Mouse (Mus musculus) brain, embryonic 14.5 days (tissue): Measurements from ENCODE around the gene Gpm6b. TPM values are rescaled to one million over a fixed set of nuclear protein-coding genes. Genes with fewer than 3 reads are reported as not detected.

Experiments used
- DNase-seq: peaks from one replicate; pipeline ENCODE4 v3.0.0-alpha.2; 2011; ENCODE audit warnings: low read depth
- CTCF ChIP-seq: fragments of 200-500 bp; IDR thresholded peaks from 2 replicates; pipeline ENCODE4 v1.5.1; 2012; ENCODE audit warnings: inconsistent platforms, mild to moderate bottlenecking, moderate library complexity, borderline replicate concordance; ENCODE audit not compliant: insufficient read depth, insufficient read length; ENCODE audit errors: extremely low read depth
- POLR2A ChIP-seq: fragments of 200-500 bp; IDR thresholded peaks from 2 replicates; pipeline ENCODE4 v1.6.1; 2012; ENCODE audit warnings: mild to moderate bottlenecking, inconsistent platforms, borderline replicate concordance; ENCODE audit not compliant: poor library complexity, insufficient read depth, insufficient read length, severe bottlenecking; ENCODE audit errors: extremely low read depth
- polyA plus RNA-seq: library from polyadenylated mRNA; depleted of rRNA; stranded (reverse); fragments of >200 nt; gene quantifications from 2 replicates; pipeline ENCODE4 v1.2.3, GENCODE M21; 2012; rRNA removed

The Gpm6b gene
- polyA plus RNA-seq, 1 experiment, result 198 TPM

DNA sequence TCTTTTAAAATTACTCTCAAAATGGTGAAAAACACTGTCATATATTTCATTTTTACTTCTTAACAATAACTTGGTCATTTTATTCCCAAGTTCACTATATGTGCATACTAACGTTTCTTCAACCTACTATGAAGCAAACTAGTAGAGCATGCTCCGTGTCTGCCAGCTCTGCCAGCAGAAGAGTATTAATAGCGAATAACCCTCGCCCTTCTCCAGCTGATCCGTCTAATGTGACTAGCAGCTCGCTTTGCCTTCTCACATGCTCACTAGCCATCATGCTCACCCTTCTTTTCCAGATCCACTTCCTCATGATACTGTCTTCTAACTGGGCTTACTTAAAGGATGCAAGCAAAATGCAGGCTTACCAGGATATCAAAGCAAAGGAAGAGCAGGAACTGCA is 147.9 kb downstream of the Gpm6b start:
- TF ChIP-seq POLR2A, result no peak
- TF ChIP-seq CTCF, result no peak
- DNase-seq, result no peak

DNA sequence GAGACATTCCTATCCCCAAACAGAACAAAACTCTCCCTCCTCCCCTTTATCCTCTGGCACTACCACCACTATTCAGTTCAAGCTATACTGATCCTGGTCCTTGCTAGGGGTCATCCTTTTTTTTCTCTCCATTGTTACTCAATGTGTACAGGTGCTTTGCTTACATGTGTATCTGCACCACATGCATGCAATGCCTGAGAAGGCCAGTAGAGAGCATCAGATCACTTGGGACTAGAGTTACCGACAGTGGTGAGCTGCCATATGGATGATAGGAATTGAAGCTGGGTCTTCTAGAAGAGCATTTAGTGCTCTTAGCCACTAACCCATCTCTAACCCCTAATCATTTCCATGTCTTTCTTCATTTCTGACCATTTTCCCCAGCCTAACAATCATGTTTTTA is 155.0 kb downstream of the Gpm6b start:
- no peak for DNase-seq
- TF ChIP-seq POLR2A (no peak), CTCF (peak; percentile 19; the same call in 1 of the 2 replicates)

DNA sequence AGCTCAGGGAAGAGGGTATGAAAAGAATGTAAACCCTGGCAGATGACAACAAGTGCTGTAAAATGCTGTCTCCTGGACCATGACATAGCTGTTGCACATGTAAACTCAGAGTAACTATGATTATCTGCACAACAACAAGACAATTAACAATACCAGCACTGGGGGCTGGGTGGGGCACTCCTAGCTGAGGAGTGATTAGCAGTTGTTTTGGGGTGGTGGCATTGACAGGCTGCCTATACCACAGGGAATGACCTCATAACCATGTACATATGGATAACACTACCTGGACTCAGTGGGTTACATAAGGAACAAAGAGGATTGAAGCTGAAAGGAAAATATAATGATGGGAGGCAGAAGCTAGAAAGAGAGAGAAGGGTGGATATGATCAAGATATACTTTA is 169.2 kb downstream of the Gpm6b start:
- no peak for TF ChIP-seq CTCF
- TF ChIP-seq POLR2A, result no peak
- no peak for DNase-seq

GRCm38 (mm10) chrX:166416196-166416595 is 177.5 kb downstream of the Gpm6b start:
- peak; percentile 62 for DNase-seq
- peak; percentile 63; the same call in 1 of the 2 replicates for TF ChIP-seq CTCF
- no peak for TF ChIP-seq POLR2A

DNA sequence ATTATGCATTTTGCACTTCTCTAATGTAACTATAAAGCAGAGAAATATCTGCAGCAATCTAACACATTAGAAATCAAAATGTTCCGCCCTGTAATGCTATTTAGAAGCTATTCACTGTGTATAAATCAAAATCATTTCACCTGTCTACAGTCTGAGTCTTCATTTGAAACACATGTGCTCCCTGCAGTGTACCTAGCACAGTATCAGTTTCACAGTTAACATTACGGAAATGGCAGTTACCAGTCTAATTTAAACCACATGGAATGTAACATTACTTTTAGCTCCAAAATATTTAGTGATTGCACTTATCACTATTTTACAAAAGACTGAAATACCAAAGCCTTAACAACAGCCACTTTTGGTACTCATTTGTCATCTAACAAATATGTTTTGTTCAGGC is 196.1 kb downstream of the Gpm6b start:
- TF ChIP-seq POLR2A (no peak), CTCF (no peak)
- no peak for DNase-seq

Other genes starting within 250 kb of the Gpm6b start
- 12.3 and 16.0 TPM in 2 replicates for gene Gemin8, start 68.5 kb upstream of the Gpm6b start, polyA plus RNA-seq
- gene Trappc2, start 201.7 kb downstream of the Gpm6b start, polyA plus RNA-seq, result 26.6 and 29.5 TPM in 2 replicates
- 5.3 and 6.9 TPM in 2 replicates for gene Ofd1, start 201.8 kb downstream of the Gpm6b start, polyA plus RNA-seq
- gene Rab9, start 241.0 kb downstream of the Gpm6b start, polyA plus RNA-seq, result 20.0 and 25.2 TPM in 2 replicates